Mouse (Mus musculus) liver, embryonic 14.5 days (tissue): ENCODE results near the gene Zfp366. TPM values are rescaled to one million over a fixed set of nuclear protein-coding genes. Genes with fewer than 3 reads are reported as not detected.

ENCODE experiments used
- ATAC-seq: fragments of 200-750 bp; cut with Nextera tagmentation; 2 replicates; pipeline ENCODE4 v1.8.0; 2017; ENCODE audit warnings: moderate number of reproducible peaks, mild to moderate bottlenecking, moderate library complexity; ENCODE audit not compliant: insufficient read depth
- DNase-seq, 3 experiments: peaks; one replicate each; pipeline ENCODE4 v3.0.0-alpha.2; 2012 to 2013; ENCODE audit warnings: low read depth in 3 of 3, low spot score in 3 of 3
- H3K27ac ChIP-seq: fragments of 300-500 bp; sonication (generic); 2 replicates; pipeline ENCODE4 v1.5.1; 2014; ENCODE audit warnings: moderate library complexity, mild to moderate bottlenecking, control low read depth, inconsistent platforms
- H3K27me3 ChIP-seq: fragments of 300-500 bp; sonication (generic); 2 replicates; pipeline ENCODE4 v1.6.1; 2014; ENCODE audit warnings: mild to moderate bottlenecking, low read length, moderate library complexity; ENCODE audit not compliant: control insufficient read depth, insufficient read depth
- H3K36me3 ChIP-seq: fragments of 300-500 bp; sonication (generic); replicated peaks from 2 replicates; pipeline ENCODE4 v1.6.1; 2014; ENCODE audit warnings: low read depth; ENCODE audit not compliant: control insufficient read depth, insufficient read depth
- H3K4me1 ChIP-seq, 2 experiments: fragments of 200-500 bp in 1 of 2; fragments of 300-500 bp in 1 of 2; sonication (generic) in 1 of 2; replicated peaks; 2 replicates each; pipeline ENCODE4 v1.6.1; 2012 to 2014; ENCODE audit warnings: antibody characterized with exemption in 1 of 2, inconsistent platforms in 1 of 2, low read length in 1 of 2; ENCODE audit not compliant: control insufficient read depth in 2 of 2, insufficient read depth in 2 of 2
- H3K4me2 ChIP-seq: fragments of 300-500 bp; sonication (generic); 2 replicates; pipeline ENCODE4 v1.6.1; 2014; ENCODE audit warnings: low read depth, mild to moderate bottlenecking, control low read depth, moderate library complexity
- H3K4me3 ChIP-seq, 2 experiments: fragments of 200-500 bp in 1 of 2; fragments of 300-500 bp in 1 of 2; sonication (generic) in 1 of 2; 2 replicates each; pipeline ENCODE4 v1.5.1; 2012 to 2014; ENCODE audit warnings: low read depth in 2 of 2, low read length in 2 of 2, mild to moderate bottlenecking in 2 of 2, control low read depth in 1 of 2, inconsistent platforms in 1 of 2, moderate library complexity in 1 of 2; ENCODE audit not compliant: insufficient read depth in 1 of 2
- H3K9ac ChIP-seq: fragments of 300-500 bp; sonication (generic); replicated peaks from 2 replicates; pipeline ENCODE4 v1.6.1; 2014; ENCODE audit warnings: mild to moderate bottlenecking, control low read depth, moderate library complexity
- H3K9me3 ChIP-seq: fragments of 300-500 bp; sonication (generic); 2 replicates; pipeline ENCODE4 v1.6.1; 2016; ENCODE audit warnings: low read length, mixed read lengths; ENCODE audit not compliant: control insufficient read depth
- CTCF ChIP-seq: IDR thresholded peaks from 2 replicates; pipeline ENCODE4 v1.5.1; 2016; ENCODE audit warnings: antibody characterized with exemption, low read depth, control low read depth
- EP300 ChIP-seq: IDR thresholded peaks from 2 replicates; pipeline ENCODE4 v1.6.1; 2016; ENCODE audit warnings: antibody characterized with exemption, low read depth
- WGBS: fragments of 180-500 bp; shearing (Covaris S2); extraction: QIAGEN DNeasy Blood & Tissue Kit; methylation state at CpG from one replicate; pipeline ENCODE4 v1.1.7; 2014; ENCODE audit not compliant: insufficient replicate concordance; 5-methylcytosine and 5-hydroxymethylcytosine counted together
- polyA plus RNA-seq, 2 experiments: library from polyadenylated mRNA; depleted of rRNA in 1 of 2; stranded (reverse) in 1 of 2; unstranded in 1 of 2; fragments of >200 nt; fragmentation: Nextera tagmentation in 1 of 2; extraction: Ambion mirVana in 1 of 2; gene quantifications; 2 replicates each; pipeline versions ENCODE4 v1.2.1 to v1.2.3; 2012 to 2014

Zfp366 gene
- polyA plus RNA-seq, 2 experiments, result 0.28 to 0.46 TPM

GRCm38 (mm10) chr13:99190466-99190865 is 5.8 kb downstream of the Zfp366 start:
- no peak for TF ChIP-seq EP300
- TF ChIP-seq CTCF, result no peak
- H3K4me1 ChIP-seq, result no peaks in the 10 kb centered on the region
- H3K36me3 ChIP-seq, result no peaks in the 10 kb centered on the region
- H3K27me3 ChIP-seq, result no peaks in the 10 kb centered on the region
- no peak overlapping the region for H3K9ac ChIP-seq
- WGBS, result 18% methylated on average over 11 of the region's 11 CpGs
- H3K9me3 ChIP-seq, result no peaks in the 10 kb centered on the region
- H3K4me2 ChIP-seq, result no peak overlapping the region
- no peak overlapping the region for H3K4me3 ChIP-seq
- no peak overlapping the region for H3K27ac ChIP-seq
- DNase-seq (no peak), ATAC-seq (no peak)

- no peaks in the 10 kb centered on the region for H3K4me1 ChIP-seq
- DNase-seq, result no peak
- no peak for ATAC-seq
- H3K27me3 ChIP-seq, result no peaks in the 10 kb centered on the region
- no peak overlapping the region for H3K4me2 ChIP-seq
- no peak overlapping the region for H3K27ac ChIP-seq
- WGBS, result 68% methylated on average over 13 of the region's 13 CpGs
- no peaks in the 10 kb centered on the region for H3K9me3 ChIP-seq
- no peak for TF ChIP-seq EP300
- TF ChIP-seq CTCF, result no peak
- no peak overlapping the region for H3K4me3 ChIP-seq
- no peaks in the 10 kb centered on the region for H3K36me3 ChIP-seq
- H3K9ac ChIP-seq, result no peak overlapping the region
These were observed 6.4 kb downstream of the Zfp366 start for GRCm38 (mm10) chr13:99191063-99191462.

GRCm38 (mm10) chr13:99196314-99196713 is 11.7 kb downstream of the Zfp366 start:
- DNase-seq, result no peak

GRCm38 (mm10) chr13:99196865-99197264 is 12.2 kb downstream of the Zfp366 start:
- no peak overlapping the region for H3K4me2 ChIP-seq
- H3K9ac ChIP-seq, result no peak overlapping the region
- no peaks in the 10 kb centered on the region for H3K27me3 ChIP-seq
- ATAC-seq (no peak), DNase-seq (no peak)
- no peak overlapping the region for H3K4me3 ChIP-seq
- no peaks in the 10 kb centered on the region for H3K9me3 ChIP-seq
- H3K4me1 ChIP-seq, result no peaks in the 10 kb centered on the region
- no peak overlapping the region for H3K27ac ChIP-seq
- H3K36me3 ChIP-seq, result no peaks in the 10 kb centered on the region
- WGBS, result 41% methylated on average over 4 of the region's 4 CpGs
- TF ChIP-seq EP300, result no peak

More at GRCm38 (mm10) chr13:99196314-99196713, 11.7 kb downstream of the Zfp366 start:
- Histone ChIP-seq H3K27ac (no peak overlapping the region), H3K9me3 (no peaks in the 10 kb centered on the region), H3K9ac (no peak overlapping the region), H3K4me1 (no peaks in the 10 kb centered on the region), H3K4me3 (no peak overlapping the region), H3K27me3 (no peaks in the 10 kb centered on the region), H3K36me3 (no peaks in the 10 kb centered on the region), H3K4me2 (no peak overlapping the region)
- WGBS, result 37% methylated on average over 12 of the region's 12 CpGs
- no peak for TF ChIP-seq EP300
- TF ChIP-seq CTCF, result no peak
- no peak for ATAC-seq

- ATAC-seq (no peak), DNase-seq (no peak)
- no peak overlapping the region for H3K4me2 ChIP-seq
- no peaks in the 10 kb centered on the region for H3K36me3 ChIP-seq
- H3K27me3 ChIP-seq, result no peaks in the 10 kb centered on the region
- H3K4me3 ChIP-seq, result no peak overlapping the region
- TF ChIP-seq EP300 (no peak), CTCF (no peak)
- H3K4me1 ChIP-seq, result peaks cover 0 to 7% of the 10 kb centered on the region in 2 experiments; a peak in 2 of 4 replicates
- 46% methylated on average over 16 of the region's 16 CpGs for WGBS
- no peak overlapping the region for H3K27ac ChIP-seq
- H3K9ac ChIP-seq, result no peak overlapping the region
- H3K9me3 ChIP-seq, result no peaks in the 10 kb centered on the region
These were observed 17.3 kb downstream of the Zfp366 start for GRCm38 (mm10) chr13:99201647-99202574.
